Mouse (Mus musculus) lung, embryonic 15.5 days (tissue): ENCODE results near the gene Cmtm7. TPM values are rescaled to one million over a fixed set of nuclear protein-coding genes. Genes with fewer than 3 reads are reported as not detected.

Experiments used
- ATAC-seq: fragments of 200-750 bp; cut with Nextera tagmentation; 2 replicates; pipeline ENCODE4 v1.8.0; 2017; ENCODE audit warnings: moderate number of reproducible peaks, borderline replicate concordance; ENCODE audit not compliant: low FRiP score, low TSS enrichment; ENCODE audit errors: extremely low read depth
- H3K27ac ChIP-seq: fragments of 300-500 bp; sonication (generic); 2 replicates; pipeline ENCODE4 v1.5.1; 2015; ENCODE audit warnings: moderate library complexity, mild to moderate bottlenecking, inconsistent platforms
- H3K27me3 ChIP-seq: fragments of 300-500 bp; sonication (generic); 2 replicates; pipeline ENCODE4 v1.6.1; 2015; ENCODE audit warnings: inconsistent platforms
- H3K36me3 ChIP-seq: fragments of 300-500 bp; sonication (generic); 2 replicates; pipeline ENCODE4 v1.6.1; 2015; ENCODE audit warnings: inconsistent platforms
- H3K4me1 ChIP-seq: fragments of 300-500 bp; sonication (generic); 2 replicates; pipeline ENCODE4 v1.6.1; 2015; ENCODE audit warnings: inconsistent platforms
- H3K4me2 ChIP-seq: fragments of 300-500 bp; sonication (generic); 2 replicates; pipeline ENCODE4 v1.6.1; 2015; ENCODE audit warnings: inconsistent platforms, mild to moderate bottlenecking, moderate library complexity
- H3K4me3 ChIP-seq: fragments of 300-500 bp; sonication (generic); 2 replicates; pipeline ENCODE4 v1.5.1; 2015; ENCODE audit warnings: mild to moderate bottlenecking, inconsistent platforms
- H3K9ac ChIP-seq: fragments of 300-500 bp; sonication (generic); 2 replicates; pipeline ENCODE4 v1.6.1; 2015; ENCODE audit warnings: inconsistent platforms
- H3K9me3 ChIP-seq: fragments of 300-500 bp; sonication (generic); 2 replicates; pipeline ENCODE4 v1.6.1; 2016; ENCODE audit warnings: inconsistent platforms
- WGBS: fragments of 180-500 bp; shearing (Covaris S2); methylation state at CpG from one replicate; pipeline ENCODE4 v1.1.7; 2015; 5-methylcytosine and 5-hydroxymethylcytosine counted together
- polyA plus RNA-seq: library from polyadenylated mRNA; unstranded; fragments of >200 nt; fragmentation: Nextera tagmentation; extraction: Ambion mirVana; gene quantifications from 2 replicates; pipeline ENCODE4 v1.2.1, GENCODE M21; 2015

The Cmtm7 gene
- polyA plus RNA-seq, 1 experiment from 2014 or later, result 91.3 TPM

GRCm38 (mm10) chr9:114777178-114778046, 4.2 kb downstream of the Cmtm7 start:
- WGBS, result 59% methylated on average over 6 of the region's 6 CpGs

GRCm38 (mm10) chr9:114776361-114776760, 5.3 kb downstream of the Cmtm7 start:
- no peak overlapping the region for H3K4me2 ChIP-seq
- H3K9me3 ChIP-seq, result no peaks in the 10 kb centered on the region
- H3K27ac ChIP-seq, result no peak overlapping the region
- no peak overlapping the region for H3K4me3 ChIP-seq
- 85% methylated on average over 3 of the region's 3 CpGs for WGBS
- no peaks in the 10 kb centered on the region for H3K27me3 ChIP-seq
- peaks cover 25% of the 10 kb centered on the region; the same call in 1 of the 2 replicates for H3K4me1 ChIP-seq
- H3K9ac ChIP-seq, result no peak overlapping the region
- peaks cover 5% of the 10 kb centered on the region; the same call in 1 of the 2 replicates for H3K36me3 ChIP-seq
- ATAC-seq, result no peak

More at GRCm38 (mm10) chr9:114777178-114778046, 4.2 kb downstream of the Cmtm7 start:
- Histone ChIP-seq H3K4me3 (no peak overlapping the region), H3K4me1 (peaks cover 32% of the 10 kb centered on the region), H3K9ac (no peak overlapping the region), H3K27ac (no peak overlapping the region), H3K4me2 (no peak overlapping the region), H3K36me3 (peaks cover 3% of the 10 kb centered on the region; the same call in 1 of the 2 replicates), H3K9me3 (no peaks in the 10 kb centered on the region), H3K27me3 (no peaks in the 10 kb centered on the region)
- no peak for ATAC-seq

- peaks cover 19% of the 10 kb centered on the region; the same call in 1 of the 2 replicates for H3K4me1 ChIP-seq
- ATAC-seq, result no peak
- H3K27ac ChIP-seq, result no peak overlapping the region
- peaks cover 5% of the 10 kb centered on the region; the same call in 1 of the 2 replicates for H3K36me3 ChIP-seq
- H3K9me3 ChIP-seq, result no peaks in the 10 kb centered on the region
- no peak overlapping the region for H3K4me3 ChIP-seq
- WGBS, result 50% methylated on average over 4 of the region's 4 CpGs
- no peak overlapping the region for H3K4me2 ChIP-seq
- no peaks in the 10 kb centered on the region for H3K27me3 ChIP-seq
- H3K9ac ChIP-seq, result no peak overlapping the region
Measured at GRCm38 (mm10) chr9:114775272-114775671, 6.4 kb downstream of the Cmtm7 start.

- Histone ChIP-seq H3K9ac (no peak overlapping the region), H3K4me1 (peaks cover 14% of the 10 kb centered on the region; the same call in 1 of the 2 replicates), H3K4me2 (no peak overlapping the region), H3K9me3 (no peaks in the 10 kb centered on the region), H3K27ac (no peak overlapping the region), H3K36me3 (peaks cover 5% of the 10 kb centered on the region; the same call in 1 of the 2 replicates), H3K4me3 (no peak overlapping the region), H3K27me3 (no peaks in the 10 kb centered on the region)
- ATAC-seq, result no peak
- 59% methylated on average over 6 of the region's 6 CpGs for whole genome bisulfite sequencing
Measured at GRCm38 (mm10) chr9:114774629-114775028, 7.0 kb downstream of the Cmtm7 start.

- Histone ChIP-seq H3K4me3 (no peak overlapping the region), H3K9me3 (no peaks in the 10 kb centered on the region), H3K27ac (no peak overlapping the region), H3K27me3 (no peaks in the 10 kb centered on the region), H3K9ac (no peak overlapping the region), H3K4me2 (no peak overlapping the region), H3K36me3 (peaks cover 5% of the 10 kb centered on the region; the same call in 1 of the 2 replicates), H3K4me1 (peaks cover 13% of the 10 kb centered on the region; the same call in 1 of the 2 replicates)
- WGBS, result 85% methylated on average over 7 of the region's 7 CpGs
- no peak for ATAC-seq
Measured at GRCm38 (mm10) chr9:114771565-114771964, 10.1 kb downstream of the Cmtm7 start.

- no peaks in the 10 kb centered on the region for H3K27me3 ChIP-seq
- H3K9me3 ChIP-seq, result no peaks in the 10 kb centered on the region
- ATAC-seq, result no peak
- H3K27ac ChIP-seq, result no peak overlapping the region
- no peak overlapping the region for H3K9ac ChIP-seq
- 87% methylated on average over 4 of the region's 4 CpGs for WGBS
- peaks cover 5% of the 10 kb centered on the region; the same call in 1 of the 2 replicates for H3K36me3 ChIP-seq
- H3K4me1 ChIP-seq, result peaks cover 9% of the 10 kb centered on the region; the same call in 1 of the 2 replicates
- no peak overlapping the region for H3K4me2 ChIP-seq
- H3K4me3 ChIP-seq, result no peak overlapping the region
Measured at GRCm38 (mm10) chr9:114770224-114770623, 11.4 kb downstream of the Cmtm7 start.

- H3K4me1 ChIP-seq, result peaks cover 5% of the 10 kb centered on the region; the same call in 1 of the 2 replicates
- no peak overlapping the region for H3K4me3 ChIP-seq
- no peaks in the 10 kb centered on the region for H3K27me3 ChIP-seq
- peak; percentile 9; the same call in 1 of the 2 replicates for ATAC-seq
- peaks cover 5% of the 10 kb centered on the region; the same call in 1 of the 2 replicates for H3K36me3 ChIP-seq
- no peak overlapping the region for H3K4me2 ChIP-seq
- no peak overlapping the region for H3K9ac ChIP-seq
- H3K27ac ChIP-seq, result 0 out of 2 replicates have a peak overlapping the region, but pooled peaks have one; percentile 15
- H3K9me3 ChIP-seq, result no peaks in the 10 kb centered on the region
- 47% methylated on average over 10 of the region's 10 CpGs for WGBS
Measured at GRCm38 (mm10) chr9:114768066-114768465, 13.6 kb downstream of the Cmtm7 start.

GRCm38 (mm10) chr9:114767507-114767906, 14.1 kb downstream of the Cmtm7 start:
- Histone ChIP-seq H3K27me3 (no peaks in the 10 kb centered on the region), H3K27ac (0 out of 2 replicates have a peak overlapping the region, but pooled peaks have one; percentile 15), H3K4me2 (no peak overlapping the region), H3K9ac (no peak overlapping the region), H3K4me1 (peaks cover 5% of the 10 kb centered on the region; the same call in 1 of the 2 replicates), H3K4me3 (no peak overlapping the region), H3K36me3 (peaks cover 2% of the 10 kb centered on the region; the same call in 1 of the 2 replicates), H3K9me3 (no peaks in the 10 kb centered on the region)
- WGBS, result 71% methylated on average over 2 of the region's 2 CpGs
- no peak for ATAC-seq

- Histone ChIP-seq H3K4me3 (no peak overlapping the region), H3K4me2 (no peak overlapping the region), H3K36me3 (no peaks in the 10 kb centered on the region), H3K9me3 (no peaks in the 10 kb centered on the region), H3K4me1 (peaks cover 5% of the 10 kb centered on the region; the same call in 1 of the 2 replicates), H3K27me3 (no peaks in the 10 kb centered on the region), H3K27ac (no peak overlapping the region), H3K9ac (no peak overlapping the region)
- ATAC-seq, result no peak
- 70% methylated on average over 13 of the region's 13 CpGs for WGBS
Measured at GRCm38 (mm10) chr9:114767030-114767429, 14.6 kb downstream of the Cmtm7 start.

GRCm38 (mm10) chr9:114763341-114763740, 18.3 kb downstream of the Cmtm7 start:
- Histone ChIP-seq H3K27me3 (no peaks in the 10 kb centered on the region), H3K4me1 (peaks cover 5% of the 10 kb centered on the region; the same call in 1 of the 2 replicates), H3K9ac (no peak overlapping the region), H3K36me3 (no peaks in the 10 kb centered on the region), H3K4me2 (no peak overlapping the region), H3K9me3 (no peaks in the 10 kb centered on the region), H3K27ac (no peak overlapping the region), H3K4me3 (no peak overlapping the region)
- WGBS, result 56% methylated on average over 13 of the region's 13 CpGs
- no peak for ATAC-seq

- H3K27me3 ChIP-seq, result no peaks in the 10 kb centered on the region
- 63% methylated on average over 11 of the region's 11 CpGs for WGBS
Measured at GRCm38 (mm10) chr9:114761848-114762247, 19.8 kb downstream of the Cmtm7 start.

GRCm38 (mm10) chr9:114760353-114760752, 21.3 kb downstream of the Cmtm7 start:
- WGBS, result 70% methylated on average over 5 of the region's 5 CpGs
- Histone ChIP-seq H3K9me3 (no peaks in the 10 kb centered on the region), H3K4me1 (no peaks in the 10 kb centered on the region), H3K27me3 (no peaks in the 10 kb centered on the region), H3K4me3 (no peak overlapping the region), H3K4me2 (no peak overlapping the region), H3K27ac (no peak overlapping the region), H3K9ac (no peak overlapping the region), H3K36me3 (no peaks in the 10 kb centered on the region)
- no peak for ATAC-seq

More at GRCm38 (mm10) chr9:114761848-114762247, 19.8 kb downstream of the Cmtm7 start:
- Histone ChIP-seq H3K36me3 (no peaks in the 10 kb centered on the region), H3K4me1 (0 out of 2 replicates have a peak, but pooled peaks cover under 1% of the 10 kb centered on the region), H3K9ac (no peak overlapping the region), H3K9me3 (no peaks in the 10 kb centered on the region), H3K4me3 (no peak overlapping the region), H3K4me2 (no peak overlapping the region), H3K27ac (no peak overlapping the region)
- ATAC-seq, result no peak
